Mouse (Mus musculus) Muller cell, postnatal 12 days (primary cell): ENCODE measurements at regions not wholly inside any gene's neighbourhood (a gene's known extent, or its start where the extent isn't known, plus 50 kb on each side); places are given as distances from the start of the nearest gene placed in this dataset.

ENCODE experiments used
- DNase-seq: peaks from one replicate; pipeline ENCODE4 v3.0.0-alpha.2; 2015; ENCODE audit errors: inconsistent ontology term

- no peak for DNase-seq
These were observed 51.3 kb upstream of the Serbp1 start for GRCm38 (mm10) chr6:67186537-67187274.

GRCm38 (mm10) chr6:67184662-67185061 is 53.3 kb upstream of the Serbp1 start:
- no peak for DNase-seq

GRCm38 (mm10) chr6:67183481-67184215 is 54.3 kb upstream of the Serbp1 start:
- DNase-seq, result no peak

- no peak for DNase-seq
These were observed 55.5 kb upstream of the Serbp1 start for GRCm38 (mm10) chr6:67182453-67182852.

- DNase-seq, result no peak
These were observed 56.5 kb upstream of the Serbp1 start for GRCm38 (mm10) chr6:67181459-67181858.

- DNase-seq, result no peak
These were observed 58.6 kb upstream of the Serbp1 start for GRCm38 (mm10) chr6:67179416-67179815.

- DNase-seq, result no peak
These were observed 59.4 kb upstream of the Serbp1 start for GRCm38 (mm10) chr6:67178531-67178930.

- no peak for DNase-seq
These were observed 59.9 kb upstream of the Serbp1 start for GRCm38 (mm10) chr6:67178101-67178500.

GRCm38 (mm10) chr6:67170674-67170946 is 67.4 kb upstream of the Serbp1 start:
- no peak for DNase-seq

GRCm38 (mm10) chr6:67169873-67170673 is 67.9 kb upstream of the Serbp1 start:
- peak; percentile 60 for DNase-seq

GRCm38 (mm10) chr6:67168803-67169202 is 69.2 kb upstream of the Serbp1 start:
- DNase-seq, result no peak

- peak; percentile 72 for DNase-seq
These were observed 69.8 kb upstream of the Serbp1 start for GRCm38 (mm10) chr6:67168031-67168777.

GRCm38 (mm10) chr6:67165091-67165490 is 72.9 kb upstream of the Serbp1 start:
- no peak for DNase-seq

- no peak for DNase-seq
These were observed 74.0 kb upstream of the Serbp1 start for GRCm38 (mm10) chr6:67163947-67164346.

GRCm38 (mm10) chr6:67162814-67163213 is 75.2 kb upstream of the Serbp1 start:
- no peak for DNase-seq

- DNase-seq, result no peak
These were observed 76.4 kb upstream of the Serbp1 start for GRCm38 (mm10) chr6:67161610-67162009.

- DNase-seq, result no peak
These were observed 77.4 kb upstream of the Serbp1 start for GRCm38 (mm10) chr6:67160564-67160963.

- DNase-seq, result no peak
These were observed 78.1 kb upstream of the Serbp1 start for GRCm38 (mm10) chr6:67159726-67160523.

GRCm38 (mm10) chr6:67159224-67159623 is 78.8 kb upstream of the Serbp1 start:
- no peak for DNase-seq

- peak; percentile 85 for DNase-seq
These were observed 79.2 kb upstream of the Serbp1 start for GRCm38 (mm10) chr6:67158765-67159164.

GRCm38 (mm10) chr6:67152845-67153468 is 85.0 kb upstream of the Serbp1 start:
- DNase-seq, result no peak
